Mouse (Mus musculus) layer of hippocampus, postnatal 10 days (tissue): Measurements from ENCODE around the gene Cadm4. TPM values are rescaled to one million over a fixed set of nuclear protein-coding genes. Genes with fewer than 3 reads are reported as not detected.

Experiments used
- total RNA-seq, 2 experiments: library from RNA; stranded (reverse); gene quantifications; 2 replicates each; pipeline ENCODE4 v1.2.3; 2021

Cadm4 gene
- total RNA-seq, 2 experiments from 2014 or later = 269 to 279 TPM

Other genes starting within 250 kb of the Cadm4 start
- 1 to 10 TPM; 4.8 to 5.3 TPM for gene Zfp109, start 244.5 kb upstream of the Cadm4 start, total RNA-seq
- gene Zfp108, start 227.2 kb upstream of the Cadm4 start, total RNA-seq = 1 to 10 TPM; 5.0 to 6.3 TPM
- gene Zfp93, start 211.6 kb upstream of the Cadm4 start, total RNA-seq = 10 to 100 TPM; 11.0 to 13.1 TPM
- 10 to 100 TPM; 25.1 to 26.7 TPM for gene Zfp61, start 180.8 kb upstream of the Cadm4 start, total RNA-seq
- gene Zfp94, start 165.4 kb upstream of the Cadm4 start, total RNA-seq = 10 to 100 TPM; 13.0 to 15.1 TPM
- gene Tescl, start 148.1 kb upstream of the Cadm4 start, total RNA-seq = not detected
- not detected for gene Lypd5, start 132.8 kb upstream of the Cadm4 start, total RNA-seq
- gene Kcnn4, start 111.8 kb upstream of the Cadm4 start, total RNA-seq = under 1 TPM; 0.33 to 0.46 TPM
- gene Smg9, start 82.4 kb upstream of the Cadm4 start, total RNA-seq = 10 to 100 TPM; 33.5 to 34.3 TPM
- not detected for gene Irgc1, start 29.7 kb upstream of the Cadm4 start, total RNA-seq
- 1 to 10 TPM; 1.3 to 2.3 TPM for gene Plaur, start 19.5 kb upstream of the Cadm4 start, total RNA-seq
- gene Zfp428, start 25.0 kb downstream of the Cadm4 start, total RNA-seq = 10 to 100 TPM; 61.3 to 64.6 TPM
- gene AC161166.1, start 30.4 kb downstream of the Cadm4 start, total RNA-seq = not detected
- 100 to 1,000 TPM in 1 of 2 experiments, 10 to 100 TPM in 1; 98.5 to 101 TPM for gene Irgq, start 48.7 kb downstream of the Cadm4 start, total RNA-seq
- gene Pinlyp, start 64.1 kb downstream of the Cadm4 start, total RNA-seq = not detected
- gene Xrcc1, start 64.3 kb downstream of the Cadm4 start, total RNA-seq = 10 to 100 TPM; 37.8 to 39.7 TPM
- gene Ethe1, start 105.5 kb downstream of the Cadm4 start, total RNA-seq = 1 to 10 TPM; 7.7 to 8.7 TPM
- 1 to 10 TPM; 8.2 to 8.7 TPM for gene Zfp575, start 105.6 kb downstream of the Cadm4 start, total RNA-seq
- gene Phldb3, start 128.7 kb downstream of the Cadm4 start, total RNA-seq = under 1 TPM; 0.37 to 0.60 TPM
- under 1 TPM; 0.20 to 0.64 TPM for gene Lypd3, start 154.5 kb downstream of the Cadm4 start, total RNA-seq
- not detected for gene Tex101, start 194.7 kb downstream of the Cadm4 start, total RNA-seq
- gene BC049730, start 227.2 kb downstream of the Cadm4 start, total RNA-seq = not detected
- gene Gm4763, start 244.9 kb downstream of the Cadm4 start, total RNA-seq = not detected